Mouse (Mus musculus): ENCODE results near the gene M1ap. TPM values are rescaled to one million over a fixed set of nuclear protein-coding genes. Genes with fewer than 3 reads are reported as not detected.

The M1ap gene
- 1 to 10 TPM; 2.0 to 5.9 TPM for total RNA-seq (2023)

GRCm38 (mm10) chr6:82946651-82947050 lies at the start of gene M1ap:
TSS of gene M1ap (plus strand) at chr6:82946902.

GRCm38 (mm10) chr6:82939167-82939912 lies 7.4 kb upstream of the M1ap start, which contains the start of gene Sema4f:
TSS of gene Sema4f (minus strand) at chr6:82939769.

GRCm38 (mm10) chr6:83033249-83034185 lies 86.8 kb downstream of the M1ap start, which contains the start of the genes Dok1 and Loxl3:
TSS of gene Dok1 (minus strand) at chr6:83033471.
TSS of gene Loxl3 (plus strand) at chr6:83034173.

GRCm38 (mm10) chr6:83054074-83054851 lies 107.6 kb downstream of the M1ap start, which contains the start of gene Aup1:
TSS of gene Aup1 (plus strand) at chr6:83054521.

GRCm38 (mm10) chr6:83054871-83055431 lies 108.2 kb downstream of the M1ap start, which contains the start of gene Htra2:
TSS of gene Htra2 (minus strand) at chr6:83055273.

GRCm38 (mm10) chr6:83057790-83058189 lies 111.1 kb downstream of the M1ap start, which contains the start of gene Dqx1:
TSS of gene Dqx1 (plus strand) at chr6:83057844.

GRCm38 (mm10) chr6:83070247-83070310 lies 123.4 kb downstream of the M1ap start, which contains the start of gene Tlx2:
TSS of gene Tlx2 (minus strand) at chr6:83070293.

GRCm38 (mm10) chr6:83077630-83078323 lies 131.1 kb downstream of the M1ap start, which contains the start of gene Pcgf1:
TSS of gene Pcgf1 (plus strand) at chr6:83077869.

Other genes with a start within 250 kb of the M1ap start
- gene Pole4, start 241.5 kb upstream of the M1ap start, total RNA-seq (2023) = 10 to 100 TPM; 64.6 to 74.2 TPM
- gene Hk2, start 172.4 kb upstream of the M1ap start, total RNA-seq (2023) = 1 to 10 TPM; 5.7 to 7.1 TPM
- gene Sema4f, start 7.1 kb upstream of the M1ap start, total RNA-seq (2023) = 1 to 10 TPM; 1.3 to 1.8 TPM
- gene Dok1, start 86.6 kb downstream of the M1ap start, total RNA-seq (2023) = 10 to 100 TPM; 36.2 to 38.6 TPM
- 1 to 10 TPM in 1 of 2 experiments, under 1 TPM in 1; 0.55 to 1.2 TPM for gene Loxl3, start 87.3 kb downstream of the M1ap start, total RNA-seq (2023)
- gene Aup1, start 107.6 kb downstream of the M1ap start, total RNA-seq (2023) = 100 to 1,000 TPM; 363 to 400 TPM
- 10 to 100 TPM; 51.1 to 60.0 TPM for gene Htra2, start 108.4 kb downstream of the M1ap start, total RNA-seq (2023)
- 1 to 10 TPM; 8.8 to 9.3 TPM for gene Dqx1, start 110.9 kb downstream of the M1ap start, total RNA-seq (2023)
- gene Tlx2, start 123.4 kb downstream of the M1ap start, total RNA-seq (2023) = not detected
- gene Pcgf1, start 131.0 kb downstream of the M1ap start, total RNA-seq (2023) = 10 to 100 TPM; 20.2 to 26.1 TPM
- under 1 TPM in 1 of 2 experiments, not detected in 1; 0.70 TPM for gene Lbx2, start 139.5 kb downstream of the M1ap start, total RNA-seq (2023)
- 10 to 100 TPM; 19.5 to 25.7 TPM for gene Ccdc142, start 154.7 kb downstream of the M1ap start, total RNA-seq (2023)
- 10 to 100 TPM; 13.5 to 17.0 TPM for gene Gm42688, start 154.7 kb downstream of the M1ap start, total RNA-seq (2023)
- 10 to 100 TPM; 29.8 to 35.3 TPM for gene Mrpl53, start 162.1 kb downstream of the M1ap start, total RNA-seq (2023)
- gene Mogs, start 168.6 kb downstream of the M1ap start, total RNA-seq (2023) = 10 to 100 TPM; 37.3 to 49.6 TPM
- 10 to 100 TPM; 46.4 to 46.7 TPM for gene Wbp1, start 174.7 kb downstream of the M1ap start, total RNA-seq (2023)
- gene Ino80b, start 178.5 kb downstream of the M1ap start, total RNA-seq (2023) = 10 to 100 TPM; 35.6 to 40.9 TPM
- not detected for gene Rtkn, start 188.6 kb downstream of the M1ap start, total RNA-seq (2023)
- 1 to 10 TPM; 1.1 to 1.8 TPM for gene Wdr54, start 209.5 kb downstream of the M1ap start, total RNA-seq (2023)
- gene 1700003E16Rik, start 209.5 kb downstream of the M1ap start, total RNA-seq (2023) = not detected
- 100 to 1,000 TPM; 113 to 115 TPM for gene Dctn1, start 219.0 kb downstream of the M1ap start, total RNA-seq (2023)

Measured in B cell, adult 67 days (primary cell).